Mouse (Mus musculus) embryonic fibroblast, embryonic 13.5 days (primary cell): Measurements from ENCODE around the gene Ankrd12.

Source experiments
- CTCF ChIP-seq: IDR thresholded peaks from 2 replicates; pipeline ENCODE4 v1.5.1; 2011; ENCODE audit warnings: mild to moderate bottlenecking, control low read depth, low read length, moderate library complexity, borderline replicate concordance; ENCODE audit not compliant: insufficient read depth
- POLR2A ChIP-seq: IDR thresholded peaks from 2 replicates; pipeline ENCODE4 v1.6.1; 2011; ENCODE audit warnings: low read depth, mild to moderate bottlenecking, control low read depth, low read length, moderate library complexity

GRCm38 (mm10) chr17:66125211-66125610, 48.3 kb upstream of the Ankrd12 start:
- no peak for TF ChIP-seq POLR2A
- TF ChIP-seq CTCF = no peak
